In genomic region chr1:89133266-89133665, GRCm38 (mm10) we compare ENCODE assay signal across 16 mouse cellular contexts.
A peak's percentile ranks its signal among the peaks of the same experiment; 100 is the strongest.
DNase-seq lines count a peak whose midpoint lies in the region; ATAC-seq and TF ChIP-seq lines count a peak whose summit lies in the region.
"Had no signal": no experiment of that assay in that cellular context is flagged by ENCODE, and none has a peak within 500 bp of the region (broad histone marks: within the 10 kb centered on the region; RNA-seq: fewer than 3 reads in every experiment).

No protein-coding gene starts in this region.

- TF ChIP-seq CTCF in lung, postnatal 0 days (IDR thresholded peaks at IDR 0.05), result no peak

- H3K4me2 ChIP-seq in lung, postnatal 0 days (replicated peaks; ENCODE audit: low read depth, low read length), result no peak overlapping the region
- H3K4me2 ChIP-seq: embryonic facial prominence, embryonic 13.5 days; forebrain, embryonic 13.5 days; liver, embryonic 13.5 days; midbrain, embryonic 15.5 days; neural tube, embryonic 12.5 days had no signal

- peaks cover 17% of the 10 kb centered on the region for H3K4me1 ChIP-seq in lung, postnatal 0 days (ENCODE audit: insufficient read depth, low read depth, low read length)
- H3K4me1 ChIP-seq: liver, embryonic 13.5 days had no signal

- peak; percentile 49 for DNase-seq in adrenal gland, postnatal 14 days
- DNase-seq in adrenal gland, postnatal 4 days (ENCODE audit: low spot score in 2 of 2), result no peak
- no peak for DNase-seq in lung, postnatal 0 days (ENCODE audit: low spot score)
- no peak for DNase-seq in lung, postnatal 25 days (ENCODE audit: low spot score)
- DNase-seq in kidney, adult 8-10 months, result peak; percentile 46 to 65
- no peak for DNase-seq in layer of hippocampus, adult 11-12 months (ENCODE audit: low spot score)
- no peak for DNase-seq in layer of hippocampus, postnatal 25 days (ENCODE audit: extremely low spot score in 1 of 2, low spot score in 1 of 2)
- DNase-seq: cerebellum, postnatal 25 days; liver, embryonic 13.5 days; lung, postnatal 4 days had no signal

- peak; percentile 13; the same call in 1 of the 2 replicates for ATAC-seq in lung, postnatal 0 days
- no peak for ATAC-seq in cerebellum, adult (ENCODE audit: insufficient number of reproducible peaks, low FRiP score, low TSS enrichment)
- ATAC-seq: forebrain, embryonic 13.5 days; hindbrain, embryonic 16.5 days; midbrain, embryonic 15.5 days had no signal

- no peak overlapping the region for H3K9ac ChIP-seq in lung, postnatal 0 days (replicated peaks; ENCODE audit: low read depth)
- H3K9ac ChIP-seq: embryonic facial prominence, embryonic 13.5 days; forebrain, embryonic 13.5 days; liver, embryonic 13.5 days; midbrain, embryonic 15.5 days; neural tube, embryonic 12.5 days had no signal

- no peaks in the 10 kb centered on the region for H3K27me3 ChIP-seq in lung, postnatal 0 days (replicated peaks; ENCODE audit: insufficient read depth, low read length)
- H3K27me3 ChIP-seq: embryonic facial prominence, embryonic 13.5 days; forebrain, embryonic 13.5 days; liver, embryonic 13.5 days; midbrain, embryonic 15.5 days; neural tube, embryonic 12.5 days had no signal

- TF ChIP-seq EP300 in lung, postnatal 0 days (IDR thresholded peaks at IDR 0.05), result no peak

- no peak overlapping the region for H3K4me3 ChIP-seq in lung, postnatal 0 days (ENCODE audit: low read depth, low read length)
- H3K4me3 ChIP-seq: embryonic facial prominence, embryonic 13.5 days; forebrain, embryonic 13.5 days; liver, embryonic 13.5 days; midbrain, embryonic 15.5 days; neural tube, embryonic 12.5 days had no signal

- H3K9me3 ChIP-seq in lung, postnatal 0 days (ENCODE audit: low read length), result no peaks in the 10 kb centered on the region
- H3K9me3 ChIP-seq: embryonic facial prominence, embryonic 13.5 days; forebrain, embryonic 13.5 days; liver, embryonic 13.5 days; midbrain, embryonic 15.5 days; neural tube, embryonic 12.5 days had no signal

- WGBS in lung, postnatal 0 days, result 34% methylated on average over 4 of the region's 4 CpGs

- H3K36me3 ChIP-seq in lung, postnatal 0 days (ENCODE audit: insufficient read depth, low read length), result no peaks in the 10 kb centered on the region
- H3K36me3 ChIP-seq: liver, embryonic 13.5 days; midbrain, embryonic 15.5 days had no signal

- H3K27ac ChIP-seq in lung, postnatal 0 days (ENCODE audit: low read length), result no peak overlapping the region
- H3K27ac ChIP-seq: embryonic facial prominence, embryonic 13.5 days; forebrain, embryonic 13.5 days; liver, embryonic 13.5 days; midbrain, embryonic 15.5 days; neural tube, embryonic 12.5 days had no signal

Comparison
In these comparisons a context has a peak if more than half of its experiments do, and no peak if none do; other contexts are left out.
1. DNase-seq: peak in adrenal gland, postnatal 14 days (single experiment) and kidney, adult 8-10 months (2 of 2); none in adrenal gland, postnatal 4 days (0 of 2), lung, postnatal 0 days (single experiment), lung, postnatal 25 days (single experiment), layer of hippocampus, adult 11-12 months (single experiment) and layer of hippocampus, postnatal 25 days (0 of 2).